Mouse (Mus musculus): Measurements from ENCODE around the gene Nradd. TPM values are rescaled to one million over a fixed set of nuclear protein-coding genes. Genes with fewer than 3 reads are reported as not detected.

Gene Nradd
- total and polyA plus RNA-seq, 3 experiments = 1.3 to 2.9 (median 1.4) TPM

DNA sequence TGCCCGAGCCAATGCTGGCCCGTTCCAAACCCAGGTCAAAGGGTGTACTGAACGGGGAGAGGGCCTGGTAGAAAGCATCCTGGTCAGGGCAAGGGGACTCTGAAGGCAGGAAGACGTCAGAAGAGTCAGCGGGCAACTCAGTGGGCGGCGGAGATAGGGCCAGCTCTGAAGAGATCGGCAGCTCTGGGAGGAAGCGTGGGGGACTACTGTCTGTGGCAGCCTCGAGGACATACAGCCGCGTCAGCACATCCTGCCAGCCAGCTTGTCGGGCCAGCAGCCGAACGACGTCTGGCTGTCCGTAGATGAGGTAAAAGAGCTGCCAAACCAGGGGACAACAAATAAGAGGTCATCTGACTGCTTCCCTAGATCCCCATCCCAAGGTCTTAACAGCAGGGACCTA, 9.6 kb upstream of the Nradd start:
- intact Hi-C loops (cut with DNase I) = loop anchor here (2.0 to 5.0 kb wide), 2 partner anchors 19 to 187 kb away; no protein-coding TSS in a partner anchor
- no peaks in the 10 kb centered on the region for H3K4me1 ChIP-seq (ENCODE audit: control insufficient read depth, insufficient read depth, low read length)
- H3K27me3 ChIP-seq (ENCODE audit: control insufficient read depth, insufficient read depth, low read length) = no peaks in the 10 kb centered on the region
- H3K36me3 ChIP-seq (ENCODE audit: control insufficient read depth, insufficient read depth, low read length) = no peaks in the 10 kb centered on the region
- no peak overlapping the region for H3K27ac ChIP-seq
- 72% methylated on average over 17 of the region's 17 CpGs for WGBS
- no peak overlapping the region for H3K9ac ChIP-seq (ENCODE audit: low read depth, low read length)
- H3K79me2 ChIP-seq (replicated peaks; ENCODE audit: control insufficient read depth, insufficient read depth, low read length) = no peaks in the 10 kb centered on the region
- H3K4me3 ChIP-seq = no peak overlapping the region
- TF ChIP-seq EP300 (IDR thresholded peaks at IDR 0.05; ENCODE audit: insufficient read depth, low read depth, low read length) (no peak), POLR2A (IDR thresholded peaks at IDR 0.05; ENCODE audit: insufficient read depth, low read depth, low read length) (no peak), CTCF (IDR thresholded peaks at IDR 0.05) (no peak)
- DNase-seq = no peak

- intact Hi-C loops (cut with DNase I) = loop anchor here (5.0 kb wide), 1 partner anchor 185 kb away; no protein-coding TSS in a partner anchor
- TF ChIP-seq EP300 (IDR thresholded peaks at IDR 0.05; ENCODE audit: insufficient read depth, low read depth, low read length) (no peak), CTCF (IDR thresholded peaks at IDR 0.05) (no peak)
- 82% methylated on average over 15 of the region's 15 CpGs for WGBS
- no peak overlapping the region for H3K4me3 ChIP-seq
- no peak overlapping the region for H3K9ac ChIP-seq (ENCODE audit: low read depth, low read length)
- H3K36me3 ChIP-seq (ENCODE audit: control insufficient read depth, insufficient read depth, low read length) = no peaks in the 10 kb centered on the region
- H3K79me2 ChIP-seq (replicated peaks; ENCODE audit: control insufficient read depth, insufficient read depth, low read length) = no peaks in the 10 kb centered on the region
- no peak overlapping the region for H3K27ac ChIP-seq
- no peak for DNase-seq
- H3K27me3 ChIP-seq (ENCODE audit: control insufficient read depth, insufficient read depth, low read length) = no peaks in the 10 kb centered on the region
- H3K4me1 ChIP-seq (ENCODE audit: control insufficient read depth, insufficient read depth, low read length) = no peaks in the 10 kb centered on the region
Measured at GRCm38 (mm10) chr9:110632671-110633070, 8.4 kb upstream of the Nradd start.

DNA sequence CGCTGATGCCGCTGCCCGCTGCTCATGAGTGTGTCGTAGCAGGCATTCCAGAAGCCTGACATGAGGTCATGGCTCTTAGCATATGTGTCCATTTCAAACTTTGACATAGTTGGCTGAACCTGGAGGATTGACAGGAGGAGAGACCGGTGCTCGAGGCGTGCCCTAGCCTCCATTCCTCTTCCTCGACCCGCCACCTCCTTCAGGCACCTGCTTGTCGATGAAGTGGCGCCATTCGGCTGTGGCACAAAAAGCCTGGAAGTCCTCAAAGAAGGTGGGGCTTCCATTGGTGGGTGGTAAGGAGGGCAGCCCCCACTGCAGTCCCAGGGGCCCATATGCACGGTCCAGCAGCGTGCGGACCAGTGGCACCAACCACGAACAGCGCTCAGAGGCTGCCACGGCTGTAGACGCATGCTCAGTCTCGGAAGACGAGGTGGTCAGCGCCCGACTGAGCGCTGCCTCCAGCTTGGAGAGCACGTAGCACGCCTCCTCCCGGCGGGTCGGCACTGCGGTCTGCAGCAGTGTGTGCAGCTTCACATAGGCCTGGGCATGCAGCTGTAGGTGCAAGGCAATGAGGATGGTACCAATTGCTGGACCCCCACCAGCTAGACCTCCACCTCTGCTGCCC, 7.5 kb upstream of the Nradd start:
- Histone ChIP-seq H3K27ac (no peak overlapping the region), H3K4me1 (ENCODE audit: control insufficient read depth, insufficient read depth, low read length) (no peaks in the 10 kb centered on the region), H3K9ac (ENCODE audit: low read depth, low read length) (no peak overlapping the region), H3K27me3 (ENCODE audit: control insufficient read depth, insufficient read depth, low read length) (no peaks in the 10 kb centered on the region), H3K36me3 (ENCODE audit: control insufficient read depth, insufficient read depth, low read length) (no peaks in the 10 kb centered on the region), H3K4me3 (no peak overlapping the region), H3K79me2 (replicated peaks; ENCODE audit: control insufficient read depth, insufficient read depth, low read length) (no peaks in the 10 kb centered on the region)
- 73% methylated on average over 30 of the region's 30 CpGs for WGBS
- no peak for DNase-seq
- intact Hi-C loops (cut with DNase I) = loop anchor here (5.0 kb wide), 1 partner anchor 184 kb away; no protein-coding TSS in a partner anchor
- TF ChIP-seq EP300 (IDR thresholded peaks at IDR 0.05; ENCODE audit: insufficient read depth, low read depth, low read length) (no peak), POLR2A (IDR thresholded peaks at IDR 0.05; ENCODE audit: insufficient read depth, low read depth, low read length) (no peak)

- no peak overlapping the region for H3K4me3 ChIP-seq
Measured at GRCm38 (mm10) chr9:110631191-110631590, 6.9 kb upstream of the Nradd start.

DNA sequence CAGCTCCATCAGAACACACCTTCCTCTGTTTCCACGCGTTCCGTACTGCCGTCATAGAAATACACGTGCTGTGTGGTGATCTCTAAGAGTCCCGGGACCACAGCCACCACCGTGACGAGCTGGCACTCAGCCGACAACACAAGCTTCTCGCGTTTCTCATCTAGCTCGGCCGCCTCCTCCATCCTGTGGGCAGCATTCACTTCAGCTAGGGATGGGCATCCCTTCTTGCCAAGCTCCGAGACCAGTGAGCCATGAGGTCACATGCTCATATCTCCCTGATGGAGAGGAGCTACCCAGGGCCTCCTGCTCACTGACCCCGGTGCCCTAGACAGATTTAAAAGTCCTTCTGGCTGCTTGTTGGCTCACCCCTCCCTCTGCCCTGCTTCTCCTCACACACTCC, 5.9 kb upstream of the Nradd start:
- TF ChIP-seq POLR2A (IDR thresholded peaks at IDR 0.05; ENCODE audit: insufficient read depth, low read depth, low read length) = no peak
- no peak for TF ChIP-seq EP300 (IDR thresholded peaks at IDR 0.05; ENCODE audit: insufficient read depth, low read depth, low read length)
- TF ChIP-seq CTCF (IDR thresholded peaks at IDR 0.05) = no peak
- Histone ChIP-seq H3K27ac (no peak overlapping the region), H3K4me3 (no peak overlapping the region), H3K79me2 (replicated peaks; ENCODE audit: control insufficient read depth, insufficient read depth, low read length) (no peaks in the 10 kb centered on the region), H3K36me3 (ENCODE audit: control insufficient read depth, insufficient read depth, low read length) (no peaks in the 10 kb centered on the region), H3K4me1 (ENCODE audit: control insufficient read depth, insufficient read depth, low read length) (peaks cover 2% of the 10 kb centered on the region), H3K9ac (ENCODE audit: low read depth, low read length) (no peak overlapping the region), H3K27me3 (ENCODE audit: control insufficient read depth, insufficient read depth, low read length) (no peaks in the 10 kb centered on the region)
- intact Hi-C loops (cut with DNase I) = loop anchor here (5.0 kb wide), 1 partner anchor 183 kb away; no protein-coding TSS in a partner anchor
- 72% methylated on average over 15 of the region's 15 CpGs for WGBS
- no peak for DNase-seq

More at GRCm38 (mm10) chr9:110631191-110631590, 6.9 kb upstream of the Nradd start:
- Histone ChIP-seq H3K36me3 (ENCODE audit: control insufficient read depth, insufficient read depth, low read length) (no peaks in the 10 kb centered on the region), H3K4me1 (ENCODE audit: control insufficient read depth, insufficient read depth, low read length) (no peaks in the 10 kb centered on the region), H3K79me2 (replicated peaks; ENCODE audit: control insufficient read depth, insufficient read depth, low read length) (no peaks in the 10 kb centered on the region), H3K27ac (no peak overlapping the region), H3K9ac (ENCODE audit: low read depth, low read length) (no peak overlapping the region), H3K27me3 (ENCODE audit: control insufficient read depth, insufficient read depth, low read length) (no peaks in the 10 kb centered on the region)
- 52% methylated on average over 10 of the region's 10 CpGs for WGBS
- intact Hi-C loops (cut with DNase I) = loop anchor here (5.0 kb wide), 1 partner anchor 184 kb away; no protein-coding TSS in a partner anchor
- TF ChIP-seq EP300 (IDR thresholded peaks at IDR 0.05; ENCODE audit: insufficient read depth, low read depth, low read length) (no peak), CTCF (IDR thresholded peaks at IDR 0.05) (peak; percentile 75), POLR2A (IDR thresholded peaks at IDR 0.05; ENCODE audit: insufficient read depth, low read depth, low read length) (no peak)
- peak in 1 of 2 experiments; percentile 60 for DNase-seq

GRCm38 (mm10) chr9:110625350-110625908, 1.2 kb upstream of the Nradd start:
- no peaks in the 10 kb centered on the region for H3K36me3 ChIP-seq (ENCODE audit: control insufficient read depth, insufficient read depth, low read length)
- H3K27me3 ChIP-seq (ENCODE audit: control insufficient read depth, insufficient read depth, low read length) = no peaks in the 10 kb centered on the region
- 83% methylated on average over 11 of the region's 11 CpGs for WGBS
- TF ChIP-seq EP300 (IDR thresholded peaks at IDR 0.05; ENCODE audit: insufficient read depth, low read depth, low read length) (no peak), POLR2A (IDR thresholded peaks at IDR 0.05; ENCODE audit: insufficient read depth, low read depth, low read length) (no peak), CTCF (IDR thresholded peaks at IDR 0.05) (no peak)
- no peaks in the 10 kb centered on the region for H3K79me2 ChIP-seq (replicated peaks; ENCODE audit: control insufficient read depth, insufficient read depth, low read length)
- peak overlapping the region; percentile 70; the same call in 1 of the 2 replicates for H3K27ac ChIP-seq
- peak overlapping the region; percentile 32 for H3K9ac ChIP-seq (ENCODE audit: low read depth, low read length)
- intact Hi-C loops (cut with DNase I) = loop anchor here (10.0 kb wide), 1 partner anchor 151 kb away; the partner anchor contains the start of genes Kif9 and Klhl18
- no peak for DNase-seq
- peak overlapping the region; percentile 54 for H3K4me3 ChIP-seq
- H3K4me1 ChIP-seq (ENCODE audit: control insufficient read depth, insufficient read depth, low read length) = peaks cover 2% of the 10 kb centered on the region

Data from heart, adult 2 months (tissue).